Mouse (Mus musculus) cerebellum, postnatal 4 days (tissue): ENCODE measurements at regions not wholly inside any gene's neighbourhood (a gene's known extent, or its start where the extent isn't known, plus 50 kb on each side); places are given as distances from the start of the nearest gene placed in this dataset.

Experiments
- DNase-seq, 2 experiments: peaks; one replicate each; pipeline ENCODE4 v3.0.0; 2022; ENCODE audit warnings: low spot score in 2 of 2, mixed read lengths in 1 of 2

GRCm38 (mm10) chr11:31781605-31782004 is 90.4 kb upstream of the Cpeb4 start:
- DNase-seq, result no peak

- no peak for DNase-seq
Measured at GRCm38 (mm10) chr11:31783506-31784063, 88.4 kb upstream of the Cpeb4 start.

- DNase-seq, result no peak
Measured at GRCm38 (mm10) chr11:31784332-31784901, 87.6 kb upstream of the Cpeb4 start.

GRCm38 (mm10) chr11:31785160-31785559 is 86.9 kb upstream of the Cpeb4 start:
- no peak for DNase-seq

- no peak for DNase-seq
Measured at GRCm38 (mm10) chr11:31787376-31787775, 84.6 kb upstream of the Cpeb4 start.

- no peak for DNase-seq
Measured at GRCm38 (mm10) chr11:31787917-31788703, 83.9 kb upstream of the Cpeb4 start.

GRCm38 (mm10) chr11:31789967-31790366 is 82.0 kb upstream of the Cpeb4 start:
- DNase-seq, result no peak

GRCm38 (mm10) chr11:31791264-31791663 is 80.7 kb upstream of the Cpeb4 start:
- DNase-seq, result no peak

- no peak for DNase-seq
Measured at GRCm38 (mm10) chr11:31795084-31795483, 76.9 kb upstream of the Cpeb4 start.

- peak in 1 of 2 experiments; percentile 8 for DNase-seq
Measured at GRCm38 (mm10) chr11:31796245-31796644, 75.8 kb upstream of the Cpeb4 start.

- no peak for DNase-seq
Measured at GRCm38 (mm10) chr11:31801575-31801974, 70.4 kb upstream of the Cpeb4 start.

GRCm38 (mm10) chr11:31803319-31803891 is 68.6 kb upstream of the Cpeb4 start:
- DNase-seq, result no peak

- no peak for DNase-seq
Measured at GRCm38 (mm10) chr11:31804518-31804917, 67.5 kb upstream of the Cpeb4 start.

- DNase-seq, result peak; percentile 47 to 68
Measured at GRCm38 (mm10) chr11:31807461-31808215, 64.4 kb upstream of the Cpeb4 start.

GRCm38 (mm10) chr11:31808216-31808838 is 63.7 kb upstream of the Cpeb4 start:
- DNase-seq, result no peak

GRCm38 (mm10) chr11:31810011-31810786 is 61.8 kb upstream of the Cpeb4 start:
- DNase-seq, result no peak

- no peak for DNase-seq
Measured at GRCm38 (mm10) chr11:31812215-31812614, 59.8 kb upstream of the Cpeb4 start.

- no peak for DNase-seq
Measured at GRCm38 (mm10) chr11:31814616-31815015, 57.4 kb upstream of the Cpeb4 start.

GRCm38 (mm10) chr11:31815855-31816488 is 56.0 kb upstream of the Cpeb4 start:
- DNase-seq, result no peak

- no peak for DNase-seq
Measured at GRCm38 (mm10) chr11:31818032-31818431, 54.0 kb upstream of the Cpeb4 start.
